Mouse (Mus musculus) erythroblast, embryonic 14.5 days (primary cell): ENCODE data around the gene Plcb4.

Experiments used
- GATA1 ChIP-seq: IDR thresholded peaks from 2 replicates; pipeline ENCODE4 v1.6.1; 2012; ENCODE audit warnings: low read length, inconsistent platforms, mixed read lengths
- TAL1 ChIP-seq: IDR thresholded peaks from 3 replicates; pipeline ENCODE4 v1.6.1; 2012; ENCODE audit warnings: low read length, inconsistent platforms, mixed read lengths

GRCm38 (mm10) chr2:135805748-135806685, 147.2 kb downstream of the Plcb4 start:
- no peak for TF ChIP-seq TAL1
- no peak for TF ChIP-seq GATA1
